Mouse (Mus musculus) brain, embryonic 18.5 days (tissue): Measurements from ENCODE around the gene Atp6v0b.

Source experiments
- DNase-seq: peaks from one replicate; pipeline ENCODE4 v3.0.0-alpha.2; 2012; ENCODE audit warnings: low read depth, low spot score

The Atp6v0b gene

GRCm38 (mm10) chr4:117908834-117909453 lies 21.8 kb upstream of the Atp6v0b start:
- no peak for DNase-seq

- no peak for DNase-seq
Observed at GRCm38 (mm10) chr4:117906196-117906595, 19.1 kb upstream of the Atp6v0b start.

- DNase-seq: no peak
Observed at GRCm38 (mm10) chr4:117904761-117905160, 17.6 kb upstream of the Atp6v0b start.

- DNase-seq: no peak
Observed at GRCm38 (mm10) chr4:117904094-117904493, 17.0 kb upstream of the Atp6v0b start.

GRCm38 (mm10) chr4:117898111-117898510 lies 11.0 kb upstream of the Atp6v0b start:
- no peak for DNase-seq

- no peak for DNase-seq
Observed at GRCm38 (mm10) chr4:117896031-117896430, 8.9 kb upstream of the Atp6v0b start.

GRCm38 (mm10) chr4:117895339-117895738 lies 8.2 kb upstream of the Atp6v0b start:
- DNase-seq: no peak

- DNase-seq: no peak
Observed at GRCm38 (mm10) chr4:117894601-117895000, 7.5 kb upstream of the Atp6v0b start.

GRCm38 (mm10) chr4:117893376-117893775 lies 6.2 kb upstream of the Atp6v0b start:
- no peak for DNase-seq

- peak; percentile 85 for DNase-seq
Observed at GRCm38 (mm10) chr4:117891738-117892161, 4.6 kb upstream of the Atp6v0b start, which contains the start of gene Dph2. TSS of gene Dph2 (minus strand) at chr4:117892032.

- DNase-seq: no peak
Observed at GRCm38 (mm10) chr4:117890750-117891149, 3.6 kb upstream of the Atp6v0b start.

- DNase-seq: no peak
Observed at GRCm38 (mm10) chr4:117890031-117890430, 2.9 kb upstream of the Atp6v0b start.

GRCm38 (mm10) chr4:117889471-117889870 lies 2.3 kb upstream of the Atp6v0b start:
- DNase-seq: no peak

- no peak for DNase-seq
Observed at GRCm38 (mm10) chr4:117887920-117888319, 787 bp upstream of the Atp6v0b start.

- no peak for DNase-seq
Observed at GRCm38 (mm10) chr4:117886644-117887043, 489 bp downstream of the Atp6v0b start.

- DNase-seq: no peak
Observed at GRCm38 (mm10) chr4:117885994-117886393, 1.1 kb downstream of the Atp6v0b start.

GRCm38 (mm10) chr4:117885093-117885492 lies 2.0 kb downstream of the Atp6v0b start:
- DNase-seq: no peak

- no peak for DNase-seq
Observed at GRCm38 (mm10) chr4:117884146-117884545, 3.0 kb downstream of the Atp6v0b start.

GRCm38 (mm10) chr4:117882701-117883691 lies 4.1 kb downstream of the Atp6v0b start, which contains the start of gene B4galt2:
TSS of gene B4galt2 (minus strand) at chr4:117883487.
- DNase-seq: no peak

GRCm38 (mm10) chr4:117878703-117879102 lies 8.4 kb downstream of the Atp6v0b start:
- no peak for DNase-seq

- DNase-seq: no peak
Observed at GRCm38 (mm10) chr4:117878301-117878700, 8.8 kb downstream of the Atp6v0b start.

- no peak for DNase-seq
Observed at GRCm38 (mm10) chr4:117873615-117874014, 13.5 kb downstream of the Atp6v0b start.
